Mouse (Mus musculus): ENCODE data around the gene Pde7b. TPM values are rescaled to one million over a fixed set of nuclear protein-coding genes. Genes with fewer than 3 reads are reported as not detected.

Gene Pde7b
- total RNA-seq (2023; ENCODE audit: inconsistent age) = 1.2 to 2.5 TPM (median 2.1 TPM) in 4 replicates

GRCm38 (mm10) chr10:20724906-20725305 lies at the start of gene Pde7b:
Pde7b (minus strand) TSS chr10:20725078.

Other genes with a start within 250 kb of the Pde7b start
- 17.0 to 22.3 TPM (median 18.9 TPM) in 4 replicates for gene Ahi1, start 227.5 kb upstream of the Pde7b start, total RNA-seq (2023; ENCODE audit: inconsistent age)

All from B cell, adult (primary cell).